Mouse (Mus musculus) c-Kit-negative CD71-positive TER-119-positive erythroid progenitor cells, embryonic 14.5 days (primary cell): ENCODE measurements around the gene Eif3b.

Experiments
- DNase-seq: peaks from one replicate; pipeline ENCODE4 v3.0.0-alpha.2; 2013; ENCODE audit warnings: low read depth, low spot score

The Eif3b gene

GRCm38 (mm10) chr5:140418489-140419441, at the start of gene Eif3b:
Gene Eif3b (plus strand): TSS chr5:140419328.
- peak; percentile 93 for DNase-seq

- DNase-seq = no peak
These were observed 49.7 kb upstream of the Eif3b start for GRCm38 (mm10) chr5:140369466-140369865.

GRCm38 (mm10) chr5:140370446-140371254, 48.5 kb upstream of the Eif3b start:
- DNase-seq = no peak

GRCm38 (mm10) chr5:140371671-140372070, 47.5 kb upstream of the Eif3b start:
- DNase-seq = no peak

GRCm38 (mm10) chr5:140373711-140374110, 45.4 kb upstream of the Eif3b start:
- DNase-seq = no peak

GRCm38 (mm10) chr5:140374226-140374625, 44.9 kb upstream of the Eif3b start:
- no peak for DNase-seq

- no peak for DNase-seq
These were observed 43.8 kb upstream of the Eif3b start for GRCm38 (mm10) chr5:140375249-140375829.

GRCm38 (mm10) chr5:140378121-140378853, 40.8 kb upstream of the Eif3b start:
- no peak for DNase-seq

- no peak for DNase-seq
These were observed 39.8 kb upstream of the Eif3b start for GRCm38 (mm10) chr5:140379299-140379698.

- DNase-seq = no peak
These were observed 38.0 kb upstream of the Eif3b start for GRCm38 (mm10) chr5:140381156-140381555.

- no peak for DNase-seq
These were observed 36.4 kb upstream of the Eif3b start for GRCm38 (mm10) chr5:140382688-140383087.

- no peak for DNase-seq
These were observed 35.6 kb upstream of the Eif3b start for GRCm38 (mm10) chr5:140383559-140383958.

GRCm38 (mm10) chr5:140384462-140384861, 34.7 kb upstream of the Eif3b start:
- no peak for DNase-seq

- no peak for DNase-seq
These were observed 31.9 kb upstream of the Eif3b start for GRCm38 (mm10) chr5:140387236-140387635.

GRCm38 (mm10) chr5:140387816-140388510, 31.2 kb upstream of the Eif3b start:
- no peak for DNase-seq

- DNase-seq = peak; percentile 94
These were observed 30.2 kb upstream of the Eif3b start, which contains the start of gene Snx8 for GRCm38 (mm10) chr5:140388588-140389576. Gene Snx8 (minus strand): TSS chr5:140389262.

- peak; percentile 9 for DNase-seq
These were observed 29.5 kb upstream of the Eif3b start for GRCm38 (mm10) chr5:140389647-140390046.

GRCm38 (mm10) chr5:140391435-140391834, 27.7 kb upstream of the Eif3b start:
- DNase-seq = no peak

GRCm38 (mm10) chr5:140391981-140392380, 27.1 kb upstream of the Eif3b start:
- no peak for DNase-seq
